In genomic region chr11:83853221-83853792, GRCm38 (mm10) we compare ENCODE assay signal across 8 mouse cellular contexts. TPM values are rescaled to one million over a fixed set of nuclear protein-coding genes. Genes with fewer than 3 reads are reported as not detected.
DNase-seq lines count a peak whose midpoint lies in the region; ATAC-seq and TF ChIP-seq lines count a peak whose summit lies in the region.
"Had no signal": no experiment of that assay in that cellular context is flagged by ENCODE, and none has a peak within 500 bp of the region (broad histone marks: within the 10 kb centered on the region; RNA-seq: fewer than 3 reads in every experiment).

No protein-coding gene starts in this region.

- DNase-seq in liver, adult 2 months (ENCODE audit: extremely low read depth, low read depth, low spot score) = peak; percentile 51
- DNase-seq in liver = no peak
- peak; percentile 62 for DNase-seq in embryo, embryonic 9.5 days (ENCODE audit: extremely low spot score)
- DNase-seq in lung, postnatal 25 days (ENCODE audit: low spot score) = peak; percentile 18
- DNase-seq in ovary, postnatal 14 days (ENCODE audit: low spot score) = no peak
- no peak for DNase-seq in gastrocnemius, postnatal 4 days (ENCODE audit: low spot score in 2 of 2)

- H3K79me2 ChIP-seq in liver, adult 2 months (ENCODE audit: control insufficient read depth, insufficient read depth, low read length) = peaks cover 4% of the 10 kb centered on the region

- no peaks in the 10 kb centered on the region for H3K9me3 ChIP-seq in kidney, embryonic 15.5 days (replicated peaks)

- WGBS in liver, adult 2 months = 1% methylated on average over 33 of the region's 33 CpGs
- WGBS in kidney, embryonic 15.5 days = 1% methylated on average over 33 of the region's 33 CpGs

- H3K36me3 ChIP-seq in liver, adult 2 months (ENCODE audit: control insufficient read depth, insufficient read depth, low read length) = peaks cover 2% of the 10 kb centered on the region; the same call in 1 of the 2 replicates
- peaks cover 5% of the 10 kb centered on the region; the same call in 1 of the 2 replicates for H3K36me3 ChIP-seq in kidney, embryonic 15.5 days

- peak overlapping the region; percentile 76 for H3K27ac ChIP-seq in liver, adult 2 months (replicated peaks; ENCODE audit: insufficient read depth, low read depth, low read length)
- H3K27ac ChIP-seq in kidney, embryonic 15.5 days = peak overlapping the region; percentile 93

- no peak for ATAC-seq in kidney, embryonic 15.5 days (replicated peaks; ENCODE audit: low FRiP score)
- ATAC-seq: activated CD4-positive, CD25-positive, alpha-beta regulatory T cell, adult 4 months had no signal

- peak overlapping the region; percentile 51 for H3K4me2 ChIP-seq in kidney, embryonic 15.5 days

- H3K9ac ChIP-seq in liver, adult 2 months (ENCODE audit: low read depth, low read length) = peak overlapping the region; percentile 69
- H3K9ac ChIP-seq in kidney, embryonic 15.5 days = peak overlapping the region; percentile 60

- peak overlapping the region; percentile 77 for H3K4me3 ChIP-seq in liver, adult 2 months (ENCODE audit: insufficient read depth, low read depth, low read length)
- peak overlapping the region; percentile 58 for H3K4me3 ChIP-seq in kidney, embryonic 15.5 days (replicated peaks)

- H3K4me1 ChIP-seq in liver, adult 2 months (ENCODE audit: control insufficient read depth, insufficient read depth, low read length) = peaks cover 3% of the 10 kb centered on the region
- H3K4me1 ChIP-seq in kidney, embryonic 15.5 days = peaks cover 34% of the 10 kb centered on the region

- TF ChIP-seq POLR2A in liver, adult 2 months (IDR thresholded peaks at IDR 0.05; ENCODE audit: extremely low read depth, insufficient read depth, low read length) = no peak

- no peak for TF ChIP-seq CTCF in liver, adult 2 months (IDR thresholded peaks at IDR 0.05; ENCODE audit: low read depth, low read length)

- no peaks in the 10 kb centered on the region for H3K27me3 ChIP-seq in liver, adult 2 months (ENCODE audit: control insufficient read depth, insufficient read depth, low read length)
- H3K27me3 ChIP-seq in kidney, embryonic 15.5 days = peaks cover 87% of the 10 kb centered on the region

RNA-seq across cellular contexts. Expression of gene Hnf1b, which starts 3.4 kb away (rescaled TPM):
- total RNA-seq in liver, adult 2 months (2014; rRNA removed) = 2.2 and 2.4 TPM in 2 replicates
- polyA plus RNA-seq in liver, adult 2 months (2012; rRNA removed) = 13.7 and 14.9 TPM in 2 replicates
- polyA plus RNA-seq in kidney, embryonic 15.5 days (2015; fragmentation: Nextera tagmentation; extraction: Ambion mirVana) = 78.5 and 83.3 TPM in 2 replicates
- total RNA-seq in gastrocnemius, postnatal 4 days (2021) = under 1 TPM in 1 of 2 experiments, not detected in 1; 0.26 TPM
- polyA plus RNA-seq: activated CD4-positive, CD25-positive, alpha-beta regulatory T cell, adult 4 months had no signal

Comparison
In these comparisons a context has a peak if more than half of its experiments do, and no peak if none do; other contexts are left out.
1. DNase-seq: peak in liver, adult 2 months (single experiment), embryo, embryonic 9.5 days (single experiment) and lung, postnatal 25 days (single experiment); none in liver (single experiment), ovary, postnatal 14 days (single experiment) and gastrocnemius, postnatal 4 days (0 of 2).